ENCODE assay signal across 11 mouse cellular contexts in genomic region chr5:51849236-51849635, GRCm38 (mm10).
"Had no signal": no experiment of that assay in that cellular context is flagged by ENCODE, and none has a peak within 500 bp of the region (broad histone marks: within the 10 kb centered on the region; RNA-seq: fewer than 3 reads in every experiment).

No protein-coding gene starts in this region.

- H3K4me1 ChIP-seq: liver, embryonic 13.5 days; midbrain, embryonic 13.5 days had no signal

- H3K36me3 ChIP-seq: kidney, embryonic 15.5 days; liver, embryonic 13.5 days; midbrain, embryonic 13.5 days had no signal

- H3K9me3 ChIP-seq: kidney, embryonic 15.5 days; liver, embryonic 13.5 days; midbrain, embryonic 13.5 days had no signal

- DNase-seq: kidney, adult 2 months; kidney, postnatal 14 days; liver; liver, embryonic 13.5 days; liver, postnatal 0 days; lung, postnatal 10 days; thymus, postnatal 4 days had no signal

- H3K4me3 ChIP-seq: kidney, embryonic 15.5 days; left cerebral cortex, adult 2 months; liver, embryonic 13.5 days; midbrain, embryonic 13.5 days had no signal

- H3K4me2 ChIP-seq: kidney, embryonic 15.5 days; liver, embryonic 13.5 days; midbrain, embryonic 13.5 days had no signal

- H3K9ac ChIP-seq: kidney, embryonic 15.5 days; liver, embryonic 13.5 days; liver, postnatal 0 days; midbrain, embryonic 13.5 days had no signal

- ATAC-seq: liver, postnatal 0 days; midbrain, embryonic 13.5 days had no signal

- H3K27ac ChIP-seq: kidney, embryonic 15.5 days; left cerebral cortex, adult 2 months; liver, embryonic 13.5 days; midbrain, embryonic 13.5 days; stomach, postnatal 0 days had no signal

- H3K27me3 ChIP-seq: kidney, embryonic 15.5 days; liver, embryonic 13.5 days; midbrain, embryonic 13.5 days had no signal
